Mouse (Mus musculus): ENCODE data around the gene Tmem108.

GRCm38 (mm10) chr9:103480044-103480576 is 281.5 kb downstream of the Tmem108 start, which contains the start of gene Bfsp2:
- TF ChIP-seq CTCF (conservative IDR thresholded peaks at IDR 0.05; ENCODE audit: low read length) (no peak), POU5F1 (IDR thresholded peaks at IDR 0.05; ENCODE audit: borderline replicate concordance, low read length) (no peak)
